Mouse (Mus musculus) thymus, adult 2 months (tissue): ENCODE results near the gene Trabd2b. TPM values are rescaled to one million over a fixed set of nuclear protein-coding genes. Genes with fewer than 3 reads are reported as not detected.

ENCODE experiments used
- DNase-seq: peaks from one replicate; pipeline ENCODE4 v3.0.0; 2021
- H3K27ac ChIP-seq: fragments of 200-500 bp; 2 replicates; pipeline ENCODE4 v1.5.1; 2012; ENCODE audit warnings: low read length, control low read depth; ENCODE audit not compliant: control insufficient read depth, insufficient read depth
- H3K27me3 ChIP-seq: fragments of 200-500 bp; 2 replicates; pipeline ENCODE4 v1.6.1; 2012; ENCODE audit warnings: mild to moderate bottlenecking, low read length, moderate library complexity, mixed read lengths; ENCODE audit not compliant: control insufficient read depth, insufficient read depth
- H3K36me3 ChIP-seq: fragments of 200-500 bp; 2 replicates; pipeline ENCODE4 v1.6.1; 2012; ENCODE audit warnings: mild to moderate bottlenecking, low read length, moderate library complexity; ENCODE audit not compliant: control insufficient read depth, insufficient read depth
- H3K4me1 ChIP-seq: fragments of 200-500 bp; replicated peaks from 2 replicates; pipeline ENCODE4 v1.6.1; 2012; ENCODE audit warnings: low read length; ENCODE audit not compliant: control insufficient read depth, insufficient read depth
- H3K4me3 ChIP-seq: fragments of 200-500 bp; 2 replicates; pipeline ENCODE4 v1.5.1; 2012; ENCODE audit warnings: mild to moderate bottlenecking, low read length, control low read depth, moderate library complexity; ENCODE audit not compliant: control insufficient read depth, insufficient read depth
- CTCF ChIP-seq: fragments of 200-500 bp; IDR thresholded peaks from 2 replicates; pipeline ENCODE4 v1.5.1; 2012; ENCODE audit warnings: mild to moderate bottlenecking, control low read depth, low read length, moderate library complexity, borderline replicate concordance; ENCODE audit not compliant: control insufficient read depth, poor library complexity, insufficient read depth; ENCODE audit errors: extremely low read depth
- POLR2A ChIP-seq: fragments of 200-500 bp; IDR thresholded peaks from 2 replicates; pipeline ENCODE4 v1.6.1; 2012; ENCODE audit warnings: mild to moderate bottlenecking, low read length, control low read depth, moderate library complexity; ENCODE audit not compliant: control insufficient read depth, poor library complexity, insufficient read depth; ENCODE audit errors: extremely low read depth
- WGBS: fragments of 180-500 bp; shearing (Covaris S2); methylation state at CpG from one replicate; pipeline ENCODE4 v1.1.7; 2018; 5-methylcytosine and 5-hydroxymethylcytosine counted together
- polyA plus RNA-seq: library from polyadenylated mRNA; depleted of rRNA; stranded (reverse); fragments of >200 nt; gene quantifications from 2 replicates; pipeline ENCODE4 v1.2.3, GENCODE M21; 2012

Gene Trabd2b
- polyA plus RNA-seq, 1 experiment = 1.5 TPM

DNA sequence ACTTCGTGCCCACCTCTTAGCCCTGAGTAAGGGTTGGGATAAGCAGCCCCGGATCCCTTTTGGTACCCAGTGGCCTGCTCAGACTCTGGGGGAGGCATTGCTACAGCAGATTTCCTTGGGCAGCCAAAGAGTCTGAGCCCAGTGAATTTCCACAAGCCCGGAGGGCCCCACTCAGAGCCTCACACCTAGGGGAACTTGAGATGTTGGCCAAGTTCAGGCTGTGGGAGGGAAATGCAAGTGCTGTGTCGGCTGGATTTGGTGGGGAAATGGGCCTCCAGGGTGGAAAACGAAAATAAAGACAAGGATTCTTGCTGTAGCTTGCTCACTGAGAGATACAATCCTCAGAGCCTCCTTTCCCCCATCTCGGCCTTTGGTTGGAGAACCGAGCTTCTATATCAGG is 28.0 kb upstream of the Trabd2b start:
- Histone ChIP-seq H3K27me3 (no peaks in the 10 kb centered on the region), H3K36me3 (no peaks in the 10 kb centered on the region), H3K4me3 (no peak overlapping the region), H3K4me1 (no peaks in the 10 kb centered on the region), H3K27ac (no peak overlapping the region)
- WGBS = 79% methylated on average over 7 of the region's 7 CpGs
- no peak for DNase-seq
- TF ChIP-seq CTCF (no peak), POLR2A (no peak)

DNA sequence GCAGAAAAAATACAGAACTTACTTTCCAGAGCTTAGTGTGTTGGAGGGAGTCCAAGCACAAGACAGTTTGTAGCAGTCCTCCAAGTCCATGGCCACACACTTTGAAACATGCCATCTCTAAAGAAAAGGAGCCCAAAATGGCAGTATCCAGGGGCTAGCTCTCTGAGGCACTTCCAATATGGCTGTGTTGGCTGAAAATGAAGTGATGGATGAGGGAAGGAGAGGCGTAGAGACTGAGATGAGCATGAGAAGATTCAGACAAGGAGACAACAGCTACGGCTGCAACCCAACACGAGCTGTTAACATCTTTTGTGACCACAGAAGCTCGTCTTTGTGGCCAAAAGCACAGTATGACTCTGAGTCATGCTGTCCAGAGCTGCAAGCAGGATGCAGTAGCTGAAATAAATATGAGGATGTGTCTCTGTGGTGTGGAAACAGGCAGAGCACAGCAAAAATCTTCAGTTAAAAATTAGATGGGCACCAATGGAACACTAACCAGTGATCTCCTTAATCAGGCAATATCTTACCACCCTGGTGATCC is 27.0 kb upstream of the Trabd2b start:
- H3K36me3 ChIP-seq = no peaks in the 10 kb centered on the region
- no peak overlapping the region for H3K27ac ChIP-seq
- no peak for DNase-seq
- WGBS = 66% methylated on average over 4 of the region's 4 CpGs
- H3K27me3 ChIP-seq = no peaks in the 10 kb centered on the region
- no peak overlapping the region for H3K4me3 ChIP-seq
- no peaks in the 10 kb centered on the region for H3K4me1 ChIP-seq
- TF ChIP-seq POLR2A (no peak), CTCF (no peak)

DNA sequence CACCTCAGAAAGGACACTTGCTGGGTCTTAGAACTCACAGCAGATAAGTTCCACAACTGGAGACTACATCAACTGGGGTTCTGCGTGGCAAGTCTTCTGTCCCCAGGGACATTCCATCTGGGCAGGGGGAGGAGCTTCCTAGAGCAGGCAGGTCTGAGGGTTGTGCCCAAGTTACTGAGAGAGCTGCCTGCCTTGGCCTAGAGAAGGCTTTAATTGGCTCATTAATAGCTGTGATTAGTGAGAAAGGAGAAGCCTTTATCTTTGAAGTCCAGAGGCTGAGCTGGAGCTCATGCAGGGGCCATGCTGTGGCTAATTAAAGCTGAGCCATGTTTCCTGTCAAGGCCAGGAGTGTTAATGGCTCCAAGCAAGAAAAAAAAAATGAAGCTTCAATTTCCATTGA is 23.9 kb upstream of the Trabd2b start:
- no peak for DNase-seq
- Histone ChIP-seq H3K27ac (no peak overlapping the region), H3K36me3 (no peaks in the 10 kb centered on the region), H3K4me1 (no peaks in the 10 kb centered on the region), H3K27me3 (no peaks in the 10 kb centered on the region), H3K4me3 (no peak overlapping the region)
- WGBS = 58% methylated on average over 1 of the region's 1 CpGs
- TF ChIP-seq POLR2A = no peak
- no peak for TF ChIP-seq CTCF

DNA sequence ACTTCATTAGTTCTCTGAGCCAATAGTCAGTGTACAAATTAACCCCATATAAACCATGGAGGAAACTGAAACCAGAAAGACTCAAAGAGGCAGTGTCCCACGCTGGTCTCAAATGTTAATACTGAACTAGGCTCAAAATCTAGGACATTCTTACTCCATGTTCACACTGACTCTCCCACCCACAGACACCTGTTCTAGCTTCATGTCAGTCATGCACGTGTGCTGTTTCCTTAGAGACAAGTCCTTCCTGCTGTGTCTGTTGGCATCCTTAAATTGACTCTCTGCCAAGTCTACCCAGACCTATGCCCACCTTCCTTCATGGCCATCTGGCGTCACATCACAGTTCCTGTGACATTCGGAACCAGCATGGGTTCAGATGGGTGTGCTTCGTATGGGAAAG is 21.3 kb upstream of the Trabd2b start:
- no peak for DNase-seq
- Histone ChIP-seq H3K36me3 (no peaks in the 10 kb centered on the region), H3K4me1 (no peaks in the 10 kb centered on the region), H3K27me3 (no peaks in the 10 kb centered on the region), H3K4me3 (no peak overlapping the region), H3K27ac (no peak overlapping the region)
- TF ChIP-seq CTCF = no peak
- TF ChIP-seq POLR2A = no peak
- 85% methylated on average over 5 of the region's 5 CpGs for WGBS

DNA sequence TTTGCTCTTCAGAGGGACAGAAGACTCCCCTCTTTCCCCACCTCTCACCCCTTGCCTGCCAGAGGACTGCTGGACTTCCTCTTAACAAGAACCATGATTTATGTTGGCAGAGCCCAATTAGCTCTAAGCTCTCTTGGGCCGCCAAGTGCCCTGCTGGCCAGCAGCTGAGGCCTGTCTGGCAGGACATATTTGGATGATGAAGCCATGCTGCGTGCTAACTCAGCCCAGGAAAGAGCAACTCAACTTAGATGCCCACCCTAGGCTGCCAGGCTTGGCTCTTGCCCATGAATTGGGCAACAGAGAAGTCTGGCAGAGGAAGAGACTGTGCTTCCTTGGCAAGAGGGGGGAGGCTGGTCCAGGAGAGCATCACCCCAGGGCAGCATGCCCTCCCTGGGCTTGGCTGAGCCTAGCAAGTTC is 20.1 kb upstream of the Trabd2b start:
- H3K27me3 ChIP-seq = no peaks in the 10 kb centered on the region
- WGBS = 74% methylated on average over 2 of the region's 2 CpGs
- DNase-seq = no peak
- no peak for TF ChIP-seq POLR2A
- no peak for TF ChIP-seq CTCF
- H3K27ac ChIP-seq = no peak overlapping the region
- H3K4me1 ChIP-seq = no peaks in the 10 kb centered on the region
- no peak overlapping the region for H3K4me3 ChIP-seq
- H3K36me3 ChIP-seq = no peaks in the 10 kb centered on the region

DNA sequence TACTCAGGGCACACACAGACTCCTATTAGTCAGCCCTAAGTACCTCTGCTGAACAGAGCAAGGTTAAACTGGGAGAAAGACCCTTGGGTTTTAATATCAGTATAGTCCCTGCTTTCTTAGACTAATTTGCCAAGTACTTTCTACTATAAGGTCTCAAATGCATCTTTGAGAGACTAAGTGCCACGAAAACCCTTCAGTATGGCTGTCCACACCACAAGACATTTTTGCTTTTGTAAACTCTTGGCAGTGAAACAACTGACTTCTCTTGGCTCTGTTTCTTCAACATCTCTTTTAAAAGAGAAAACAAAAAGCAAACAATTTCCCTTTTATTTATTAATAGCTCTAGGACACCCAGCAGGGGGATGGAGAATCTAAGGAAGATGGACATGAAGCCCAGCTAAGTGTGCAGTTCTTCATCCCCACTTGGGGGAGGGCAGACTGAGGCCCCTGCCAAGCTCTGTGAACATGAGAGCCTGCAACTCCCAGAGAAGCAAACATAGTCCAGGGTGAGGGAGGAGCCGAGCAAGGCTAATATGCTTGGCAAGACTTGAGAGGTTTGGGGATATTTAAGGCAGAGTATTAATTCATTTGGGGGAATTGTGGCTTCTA is 18.9 kb upstream of the Trabd2b start:
- DNase-seq = no peak
- Histone ChIP-seq H3K4me3 (no peak overlapping the region), H3K36me3 (no peaks in the 10 kb centered on the region), H3K4me1 (no peaks in the 10 kb centered on the region), H3K27me3 (no peaks in the 10 kb centered on the region), H3K27ac (no peak overlapping the region)
- TF ChIP-seq CTCF (no peak), POLR2A (no peak)
- 84% methylated on average over 2 of the region's 2 CpGs for WGBS

DNA sequence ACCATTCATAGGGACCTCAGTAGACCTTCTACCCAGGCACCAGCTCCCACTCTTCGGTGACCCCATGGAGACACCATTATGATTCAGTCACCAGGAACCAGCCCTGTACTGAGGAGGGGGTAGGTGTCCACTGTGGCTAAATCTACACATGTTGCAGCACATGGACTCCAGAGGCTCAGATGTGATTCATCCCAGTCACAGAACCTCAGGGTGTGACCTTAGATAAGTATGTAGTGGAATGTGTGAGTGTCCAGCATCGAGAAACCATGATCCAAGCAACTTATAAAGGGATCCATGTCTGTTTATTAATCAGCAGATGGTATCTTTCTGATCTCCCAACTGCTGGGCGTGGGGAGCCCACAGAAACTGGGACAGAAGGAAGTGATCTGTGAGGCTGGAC is 18.2 kb upstream of the Trabd2b start:
- H3K4me3 ChIP-seq = no peak overlapping the region
- TF ChIP-seq CTCF (no peak), POLR2A (no peak)
- no peaks in the 10 kb centered on the region for H3K4me1 ChIP-seq
- no peaks in the 10 kb centered on the region for H3K36me3 ChIP-seq
- DNase-seq = no peak
- H3K27me3 ChIP-seq = no peaks in the 10 kb centered on the region
- 71% methylated on average over 3 of the region's 3 CpGs for WGBS
- H3K27ac ChIP-seq = no peak overlapping the region
